ENCODE assay signal across 8 mouse cellular contexts in the genomic region with DNA sequence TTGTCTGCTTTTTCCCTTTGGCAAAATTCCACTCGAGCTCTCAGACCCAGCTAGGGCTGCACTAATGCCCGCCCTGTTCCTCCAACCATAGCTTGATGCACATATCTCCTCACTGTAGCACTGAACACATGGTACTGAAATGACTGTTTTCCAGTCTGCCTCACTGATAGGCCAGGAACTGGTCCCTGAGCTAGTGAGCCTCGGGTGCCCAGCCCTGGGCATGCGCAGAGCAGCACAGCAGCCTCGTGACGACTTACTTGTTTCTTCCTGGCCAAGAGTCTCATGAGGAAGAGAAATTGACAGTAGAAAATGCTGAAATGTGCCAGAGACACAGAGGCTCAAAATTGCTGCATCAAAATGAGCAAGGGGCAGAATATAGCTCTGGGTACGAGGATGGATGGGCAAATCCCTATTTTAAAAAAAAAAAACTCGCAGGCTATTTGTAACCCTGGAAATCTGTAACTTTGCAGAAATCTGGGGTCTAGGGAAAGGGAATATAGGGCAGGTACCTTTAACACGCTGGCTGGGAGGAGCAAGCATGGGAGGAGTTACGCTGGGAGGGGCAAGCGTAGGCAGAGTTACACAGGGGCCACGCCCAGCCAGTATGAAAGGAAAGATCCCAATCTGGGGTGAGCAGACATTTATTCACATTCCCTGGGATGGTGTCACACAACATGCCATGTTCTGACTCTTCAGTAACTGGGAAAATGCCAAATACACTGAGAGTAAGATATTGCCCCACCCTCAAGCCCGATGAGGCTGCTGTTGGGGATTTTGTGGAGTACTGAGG. TPM values are rescaled to one million over a fixed set of nuclear protein-coding genes. Genes with fewer than 3 reads are reported as not detected.
DNase-seq lines count a peak whose midpoint lies in the region; ATAC-seq and TF ChIP-seq lines count a peak whose summit lies in the region.

No protein-coding gene starts in this region.

- H3K4me1 ChIP-seq in forebrain, embryonic 15.5 days, result peaks cover 42% of the 10 kb centered on the region
- peaks cover 61% of the 10 kb centered on the region for H3K4me1 ChIP-seq in forebrain, embryonic 10.5 days
- peaks cover 35% of the 10 kb centered on the region for H3K4me1 ChIP-seq in forebrain, embryonic 16.5 days (replicated peaks; ENCODE audit: control insufficient read depth, insufficient read depth, low read length)
- H3K4me1 ChIP-seq in stomach, embryonic 16.5 days (ENCODE audit: control insufficient read depth, insufficient read depth, low read length), result peaks cover 39% of the 10 kb centered on the region

- ATAC-seq in forebrain, embryonic 15.5 days (replicated peaks), result peak; percentile 61
- peak; percentile 44 for ATAC-seq in forebrain, embryonic 16.5 days
- peak; percentile 83 for ATAC-seq in stomach, embryonic 16.5 days (ENCODE audit: insufficient read depth, low FRiP score)

- no peaks in the 10 kb centered on the region for H3K9me3 ChIP-seq in forebrain, embryonic 15.5 days
- no peaks in the 10 kb centered on the region for H3K9me3 ChIP-seq in forebrain, embryonic 10.5 days
- no peaks in the 10 kb centered on the region for H3K9me3 ChIP-seq in forebrain, embryonic 16.5 days (ENCODE audit: control insufficient read depth, low read length)
- no peaks in the 10 kb centered on the region for H3K9me3 ChIP-seq in stomach, embryonic 16.5 days (replicated peaks; ENCODE audit: control insufficient read depth, low read length)

- 49% methylated on average over 13 of the region's 13 CpGs for whole genome bisulfite sequencing in forebrain, embryonic 15.5 days
- WGBS in forebrain, embryonic 10.5 days, result 58% methylated on average over 13 of the region's 13 CpGs
- WGBS in forebrain, embryonic 16.5 days, result 47% methylated on average over 13 of the region's 13 CpGs
- WGBS in macrophage (ENCODE audit: missing documents), result 38% methylated on average over 13 of the region's 13 CpGs
- 41% methylated on average over 13 of the region's 13 CpGs for WGBS in stomach, embryonic 16.5 days

- H3K36me3 ChIP-seq in forebrain, embryonic 15.5 days, result no peaks in the 10 kb centered on the region
- H3K36me3 ChIP-seq in forebrain, embryonic 10.5 days (replicated peaks), result no peaks in the 10 kb centered on the region
- H3K36me3 ChIP-seq in forebrain, embryonic 16.5 days (ENCODE audit: control insufficient read depth, insufficient read depth), result no peaks in the 10 kb centered on the region
- no peaks in the 10 kb centered on the region for H3K36me3 ChIP-seq in macrophage (ENCODE audit: inconsistent target)
- no peaks in the 10 kb centered on the region for H3K36me3 ChIP-seq in stomach, embryonic 16.5 days (ENCODE audit: control insufficient read depth, insufficient read depth, low read length)

- intact Hi-C loops in heart, postnatal 36 days (cut with DNase I), result loop anchor here (2.0 kb wide), 1 partner anchor 76 kb away; no protein-coding TSS in a partner anchor
- intact Hi-C loops in left cerebral cortex, adult 2 months (cut with DNase I), result loop anchor here (2.0 kb wide), 1 partner anchor 42 kb away; the partner anchor contains the start of gene Ablim1

- H3K79me2 ChIP-seq in macrophage (ENCODE audit: inconsistent target), result no peaks in the 10 kb centered on the region

- no peak for TF ChIP-seq CTCF in left cerebral cortex, adult 2 months (IDR thresholded peaks at IDR 0.05)

- no peak overlapping the region for H3K9ac ChIP-seq in forebrain, embryonic 15.5 days (replicated peaks)
- no peak overlapping the region for H3K9ac ChIP-seq in forebrain, embryonic 16.5 days (replicated peaks; ENCODE audit: low read depth, low read length)
- 0 out of 2 replicates have a peak overlapping the region, but pooled peaks have one; percentile 26 for H3K9ac ChIP-seq in stomach, embryonic 16.5 days (ENCODE audit: low read length)

- no peak overlapping the region for H3K4me2 ChIP-seq in forebrain, embryonic 15.5 days (replicated peaks)
- no peak overlapping the region for H3K4me2 ChIP-seq in forebrain, embryonic 16.5 days (ENCODE audit: low read length)
- H3K4me2 ChIP-seq in stomach, embryonic 16.5 days (ENCODE audit: low read depth, low read length), result peak overlapping the region; percentile 31

- H3K27me3 ChIP-seq in forebrain, embryonic 15.5 days, result no peaks in the 10 kb centered on the region
- peaks cover 25% of the 10 kb centered on the region for H3K27me3 ChIP-seq in forebrain, embryonic 10.5 days (ENCODE audit: poor library complexity, severe bottlenecking)
- no peaks in the 10 kb centered on the region for H3K27me3 ChIP-seq in forebrain, embryonic 16.5 days (replicated peaks; ENCODE audit: control insufficient read depth, insufficient read depth, low read length)
- H3K27me3 ChIP-seq in stomach, embryonic 16.5 days (ENCODE audit: control insufficient read depth, insufficient read depth, low read length), result no peaks in the 10 kb centered on the region

- H3K27ac ChIP-seq in forebrain, embryonic 15.5 days (replicated peaks), result no peak overlapping the region; the same call in 1 of the 2 replicates
- no peak overlapping the region for H3K27ac ChIP-seq in forebrain, embryonic 10.5 days
- peak overlapping the region; percentile 13; the same call in 1 of the 2 replicates for H3K27ac ChIP-seq in forebrain, embryonic 16.5 days (ENCODE audit: low read length)
- peak overlapping the region; percentile 70 for H3K27ac ChIP-seq in left cerebral cortex, adult 2 months
- peak overlapping the region; percentile 15; the same call in 1 of the 2 replicates for H3K27ac ChIP-seq in macrophage
- H3K27ac ChIP-seq in stomach, embryonic 16.5 days (ENCODE audit: low read length), result peak overlapping the region; percentile 68

- DNase-seq in forebrain, embryonic 10.5 days (ENCODE audit: extremely low spot score, low spot score), result no peak
- DNase-seq in adrenal gland, adult 8-10 months, result peak; percentile 50
- DNase-seq in heart, postnatal 36 days, result peak; percentile 72 to 73
- peak; percentile 57 to 66 for DNase-seq in left cerebral cortex, adult 2 months (ENCODE audit: extremely low spot score in 1 of 2, low spot score in 2 of 2)

- H3K4me3 ChIP-seq in forebrain, embryonic 15.5 days, result no peak overlapping the region
- no peak overlapping the region for H3K4me3 ChIP-seq in forebrain, embryonic 10.5 days
- no peak overlapping the region for H3K4me3 ChIP-seq in forebrain, embryonic 16.5 days (replicated peaks; ENCODE audit: low read length)
- H3K4me3 ChIP-seq in left cerebral cortex, adult 2 months, result peak overlapping the region; percentile 26
- no peak overlapping the region; the same call in 1 of the 2 replicates for H3K4me3 ChIP-seq in macrophage (ENCODE audit: inconsistent target)
- peak overlapping the region; percentile 16; the same call in 1 of the 2 replicates for H3K4me3 ChIP-seq in stomach, embryonic 16.5 days (replicated peaks; ENCODE audit: low read length)

RNA-seq across cellular contexts. Expression of gene Ablim1, which starts 41.7 kb away (rescaled TPM):
- polyA plus RNA-seq in forebrain, embryonic 15.5 days (2015; fragmentation: Nextera tagmentation; extraction: Ambion mirVana), result 37.8 TPM in 2 replicates
- 20.5 and 21.0 TPM in 2 replicates for polyA plus RNA-seq in forebrain, embryonic 10.5 days (2016; fragmentation: Nextera tagmentation; extraction: Ambion mirVana)
- 10 to 100 TPM; 31.0 to 43.9 (median 33.1) TPM for total RNA-seq in adrenal gland, adult 8-10 months (2022)
- polyA plus RNA-seq in forebrain, embryonic 16.5 days (2015; fragmentation: Nextera tagmentation; extraction: Ambion mirVana), result 47.1 and 48.5 TPM in 2 replicates
- total RNA-seq in heart, postnatal 36 days (2021), result 100 to 1,000 TPM; 423 to 468 TPM
- 100 to 1,000 TPM; 118 to 124 TPM for total RNA-seq in left cerebral cortex, adult 2 months (2021)
- total RNA-seq in macrophage (2018; cell fraction: chromatin; rRNA removed), result 1 to 10 TPM in 3 of 26 experiments, under 1 TPM in 6, not detected in 17; 0.13 to 2.3 (median 0.41) TPM
- under 1 TPM in 23 of 26 experiments, not detected in 3; 0.03 to 0.35 (median 0.11) TPM for total RNA-seq in macrophage (2018; cell fraction: cytosol; rRNA removed)
- total RNA-seq in macrophage (2018; cell fraction: nucleus; rRNA removed), result 1 to 10 TPM in 1 of 26 experiments, under 1 TPM in 12, not detected in 13; 0.12 to 1.2 (median 0.41) TPM
- 0.10 to 0.46 TPM (median 0.19 TPM) in 3 replicates for polyA plus RNA-seq in macrophage (2018)
- 66.5 and 85.4 TPM in 2 replicates for polyA plus RNA-seq in stomach, embryonic 16.5 days (2015; fragmentation: Nextera tagmentation; extraction: Ambion mirVana)

Comparison
In these comparisons a context has a peak if more than half of its experiments do, and no peak if none do; other contexts are left out.
1. H3K27ac ChIP-seq: peak in forebrain, embryonic 16.5 days (single experiment), left cerebral cortex, adult 2 months (single experiment), macrophage (single experiment) and stomach, embryonic 16.5 days (single experiment); none in forebrain, embryonic 15.5 days (single experiment) and forebrain, embryonic 10.5 days (single experiment).
2. H3K4me3 ChIP-seq: peak in left cerebral cortex, adult 2 months (single experiment) and stomach, embryonic 16.5 days (single experiment); none in forebrain, embryonic 15.5 days (single experiment), forebrain, embryonic 10.5 days (single experiment), forebrain, embryonic 16.5 days (single experiment) and macrophage (single experiment).
3. RNA of gene Ablim1, which starts 41.7 kb away (polyA plus RNA-seq): 66.5 to 85.4 TPM in stomach, embryonic 16.5 days, 47.1 to 48.5 TPM in forebrain, embryonic 16.5 days, 37.8 TPM in forebrain, embryonic 15.5 days and 20.5 to 21.0 TPM in forebrain, embryonic 10.5 days; 0.10 to 0.46 TPM in macrophage; every median in the first group is over 10 times any median in the second.
4. Peak in every context shown above with its lines, with median percentiles within 50 percentile points of each other: ATAC-seq.